Mouse (Mus musculus): ENCODE measurements at regions not wholly inside any gene's neighbourhood (a gene's known extent, or its start where the extent isn't known, plus 50 kb on each side); places are given as distances from the start of the nearest gene placed in this dataset.
A peak's percentile ranks its signal among the peaks of the same experiment; 100 is the strongest.

DNA sequence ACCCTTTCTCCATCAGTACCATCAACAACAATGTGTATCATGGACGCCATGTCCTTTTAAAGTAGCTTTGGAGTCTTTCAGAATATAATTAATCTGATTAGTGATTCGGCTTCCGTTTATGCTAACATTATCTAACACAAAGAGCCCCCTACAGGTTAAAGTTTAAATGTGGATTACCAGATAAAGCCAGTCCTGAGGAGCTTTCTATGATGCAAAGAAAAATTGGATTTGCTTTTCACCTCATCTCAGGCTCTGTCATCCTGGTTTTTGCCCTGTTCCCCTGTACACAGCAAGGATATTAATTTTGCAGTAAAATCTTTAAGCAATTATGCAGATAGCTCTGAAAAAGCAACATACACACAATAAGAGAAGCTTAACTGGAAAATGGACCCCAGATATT, 412.7 kb upstream of the Tbc1d2b start:
- DNase-seq (ENCODE audit: low read depth, low spot score): no peak

GRCm38 (mm10) chr9:90690066-90690465, 419.5 kb upstream of the Tbc1d2b start:
- peak; percentile 53 for DNase-seq (ENCODE audit: low read depth, low spot score)

DNA sequence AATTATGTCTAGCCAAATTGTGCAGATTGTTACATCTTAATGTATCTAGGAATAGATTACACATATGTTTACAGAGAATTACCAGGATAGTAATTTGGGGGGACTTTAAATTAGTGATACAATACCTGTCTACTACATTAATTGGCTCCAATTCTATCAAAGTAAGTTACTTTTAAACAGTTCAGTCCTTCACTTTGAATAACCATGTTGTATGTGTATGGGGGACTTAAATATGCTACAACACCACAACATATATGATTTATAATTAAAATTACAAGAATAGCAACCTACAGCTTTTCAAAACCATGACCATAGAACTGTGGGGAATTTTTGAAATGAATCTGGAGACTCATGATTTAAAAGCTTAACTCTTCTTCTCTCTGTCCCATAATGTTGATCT, 420.5 kb upstream of the Tbc1d2b start:
- DNase-seq (ENCODE audit: low read depth, low spot score): no peak

- DNase-seq (ENCODE audit: low read depth, low spot score): peak; percentile 31
Measured at GRCm38 (mm10) chr9:90691676-90692661, 421.4 kb upstream of the Tbc1d2b start.

DNA sequence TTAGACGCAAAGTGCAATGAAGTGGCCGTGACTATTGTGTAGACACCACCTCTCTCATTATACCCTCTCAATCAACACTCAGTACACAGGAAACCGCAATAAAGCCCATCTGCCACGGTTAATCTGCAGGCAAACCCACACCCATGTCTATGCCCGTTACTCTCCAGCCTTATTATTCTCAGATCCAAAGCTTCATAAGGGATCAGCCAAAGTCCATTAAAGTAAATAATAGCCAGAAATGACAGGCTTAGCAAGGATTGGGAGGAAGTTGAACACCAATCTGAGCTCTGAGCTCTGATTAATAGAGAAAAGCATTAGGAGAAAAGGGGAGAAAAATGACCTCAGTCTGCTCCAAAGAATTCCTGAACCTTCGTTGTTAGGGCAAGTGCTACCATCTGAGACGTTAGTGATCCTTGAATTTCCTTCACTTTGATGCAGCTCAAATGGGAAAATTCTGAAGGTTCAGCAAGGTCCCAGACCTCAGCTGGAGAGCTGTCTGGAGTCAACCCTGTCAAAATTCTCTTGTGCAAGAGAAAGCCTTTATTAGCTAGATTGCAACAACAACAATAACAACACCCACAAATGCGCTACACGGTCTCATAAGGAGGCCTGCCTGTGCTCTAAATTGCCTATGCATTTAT, 422.5 kb upstream of the Tbc1d2b start:
- peak; percentile 48 for DNase-seq (ENCODE audit: low read depth, low spot score)

GRCm38 (mm10) chr9:90694051-90694645, 423.5 kb upstream of the Tbc1d2b start:
- DNase-seq (ENCODE audit: low read depth, low spot score): peak; percentile 55

DNA sequence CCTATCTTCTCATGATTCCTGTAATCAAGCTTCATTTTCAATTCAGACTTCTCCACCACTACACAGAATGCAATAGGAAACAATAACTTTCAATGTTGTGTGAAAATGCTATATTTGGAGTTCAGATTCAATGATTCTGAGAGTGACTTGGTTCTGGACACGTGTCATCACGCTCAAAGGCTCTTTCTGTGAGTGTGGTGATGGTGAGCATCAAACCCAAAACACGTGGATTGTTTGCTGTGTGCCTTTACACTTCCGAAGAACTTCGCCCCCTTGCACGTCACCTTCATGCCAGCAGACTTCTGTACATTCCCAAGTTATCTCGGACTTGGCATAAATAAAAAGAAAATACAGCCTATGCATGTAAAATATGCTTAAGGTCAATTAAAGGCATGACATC, 425.1 kb upstream of the Tbc1d2b start:
- DNase-seq (ENCODE audit: low read depth, low spot score): peak; percentile 54

DNA sequence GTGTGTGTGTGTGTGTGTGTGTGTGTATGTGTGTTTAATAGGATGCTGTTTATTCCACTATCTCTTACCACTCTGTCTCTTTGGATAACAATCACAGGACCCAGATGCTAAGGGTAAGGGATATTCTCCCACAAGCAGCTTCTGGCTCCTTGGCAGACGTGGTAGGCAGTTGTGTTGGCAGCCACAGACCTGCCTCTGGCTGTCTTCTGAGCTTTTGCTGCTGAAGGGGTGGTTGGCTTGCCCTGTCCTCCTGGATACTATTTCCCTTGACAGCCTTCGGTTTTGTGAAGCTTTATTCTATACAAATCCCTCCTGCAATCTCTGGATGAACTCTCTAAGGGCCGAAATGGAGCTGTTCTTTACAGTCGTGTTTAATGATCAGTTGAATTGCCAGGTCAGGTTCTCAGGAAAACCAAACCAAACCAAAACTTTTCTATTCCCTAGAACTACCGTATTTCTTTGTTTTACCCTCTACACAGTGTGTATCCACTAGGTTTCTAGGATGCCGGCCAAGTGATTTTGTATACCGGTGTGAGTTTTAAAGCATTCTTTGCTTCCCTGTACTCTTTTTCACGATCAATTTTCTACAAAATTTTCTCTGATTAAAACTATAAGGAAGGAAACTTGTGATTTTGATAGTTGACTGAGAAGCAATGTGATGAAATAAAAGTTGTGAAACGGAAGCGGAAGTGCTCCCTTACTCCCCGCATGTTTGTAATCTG, 426.8 kb upstream of the Tbc1d2b start:
- DNase-seq (ENCODE audit: low read depth, low spot score): peak; percentile 57

DNA sequence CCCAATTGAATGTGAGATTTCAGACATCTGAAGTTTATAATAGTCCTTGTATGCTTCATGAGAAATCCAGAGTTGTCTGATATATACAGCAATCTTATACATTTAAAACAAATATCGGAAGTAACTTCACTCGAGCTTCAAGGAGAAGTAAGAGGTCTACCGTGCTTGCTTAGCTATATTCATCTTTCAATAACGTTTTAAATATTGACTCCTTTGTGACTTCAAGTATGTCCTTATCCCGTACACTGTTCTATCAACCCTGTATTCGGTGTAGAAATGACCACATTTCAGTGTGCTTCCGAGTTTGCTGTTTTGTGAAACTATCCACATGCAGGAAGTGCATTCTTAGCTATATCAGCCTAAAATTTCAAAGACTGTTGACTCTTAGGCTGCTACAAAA, 427.8 kb upstream of the Tbc1d2b start:
- no peak for DNase-seq (ENCODE audit: low read depth, low spot score)

DNA sequence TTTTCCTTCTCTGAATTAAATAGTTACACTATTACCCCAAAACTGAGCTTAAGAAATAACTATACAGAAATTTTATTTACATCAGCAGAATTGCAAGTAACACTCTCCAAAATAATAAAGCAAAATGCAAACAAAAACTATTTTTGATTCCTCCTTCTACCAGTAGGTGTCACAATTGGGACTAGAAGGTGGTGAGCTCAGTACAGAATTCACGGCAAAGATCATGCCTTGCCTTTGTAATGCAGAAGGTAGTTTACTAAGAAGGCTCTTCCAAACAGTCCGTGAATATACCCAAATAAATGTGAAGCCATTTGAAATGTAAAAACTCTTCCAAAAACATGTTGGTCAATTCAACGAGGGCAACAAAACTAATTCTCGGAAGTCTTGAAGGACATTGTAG, 428.5 kb upstream of the Tbc1d2b start:
- peak; percentile 95 for DNase-seq (ENCODE audit: low read depth, low spot score)

DNA sequence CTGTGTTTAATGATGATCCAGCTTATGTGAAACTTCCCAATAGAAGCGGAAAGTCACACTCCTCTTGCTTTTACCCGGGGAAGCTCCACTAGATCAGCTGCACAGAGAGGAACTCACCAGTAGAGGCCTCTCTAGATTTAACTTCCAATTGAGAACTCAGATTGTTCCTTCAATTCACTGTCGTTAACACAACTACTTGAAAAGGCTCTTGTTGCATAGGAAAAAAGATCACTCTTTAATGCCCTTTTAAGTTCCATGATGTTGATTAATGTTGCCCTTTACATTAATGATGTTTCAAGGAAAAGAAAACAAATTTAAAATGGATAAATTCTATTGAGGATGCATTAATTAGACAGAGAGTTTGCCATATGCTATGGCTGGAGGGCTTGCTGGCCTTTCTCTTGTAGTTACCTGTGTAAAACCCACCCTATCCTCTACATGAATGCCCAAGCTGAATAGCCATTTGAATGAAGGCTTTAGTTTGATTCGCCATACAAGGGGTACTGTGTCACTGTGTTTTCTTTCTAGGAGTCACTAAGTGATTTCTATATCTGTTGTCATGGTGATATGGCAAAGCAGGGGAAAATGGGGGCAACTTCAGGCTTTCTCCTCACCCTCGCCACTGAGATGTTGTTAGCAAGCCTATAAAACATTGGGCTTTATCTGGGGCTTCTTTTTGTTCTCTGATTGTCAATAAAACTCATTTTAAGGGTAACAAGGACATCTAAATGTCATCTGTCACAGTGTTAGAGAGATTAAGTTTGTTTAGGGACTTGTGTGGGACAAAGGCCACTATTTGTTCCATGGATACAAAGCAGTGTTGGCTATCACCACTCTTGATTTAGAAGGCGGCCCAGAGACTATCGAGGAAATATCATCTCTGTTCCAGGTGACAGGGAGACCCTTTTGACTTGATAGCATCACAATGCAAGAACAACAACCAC, 429.9 kb upstream of the Tbc1d2b start:
- peak; percentile 93 for DNase-seq (ENCODE audit: low read depth, low spot score)

- DNase-seq (ENCODE audit: low read depth, low spot score): peak; percentile 53
Measured at GRCm38 (mm10) chr9:90701180-90701765, 430.7 kb upstream of the Tbc1d2b start.

- DNase-seq (ENCODE audit: low read depth, low spot score): peak; percentile 11
Measured at GRCm38 (mm10) chr9:90713685-90714084, 443.1 kb upstream of the Tbc1d2b start.

GRCm38 (mm10) chr9:90731450-90731849, 460.8 kb upstream of the Tbc1d2b start:
- no peak for DNase-seq (ENCODE audit: low read depth, low spot score)

GRCm38 (mm10) chr9:90757175-90757574, 486.6 kb upstream of the Tbc1d2b start:
- DNase-seq (ENCODE audit: low read depth, low spot score): no peak

DNA sequence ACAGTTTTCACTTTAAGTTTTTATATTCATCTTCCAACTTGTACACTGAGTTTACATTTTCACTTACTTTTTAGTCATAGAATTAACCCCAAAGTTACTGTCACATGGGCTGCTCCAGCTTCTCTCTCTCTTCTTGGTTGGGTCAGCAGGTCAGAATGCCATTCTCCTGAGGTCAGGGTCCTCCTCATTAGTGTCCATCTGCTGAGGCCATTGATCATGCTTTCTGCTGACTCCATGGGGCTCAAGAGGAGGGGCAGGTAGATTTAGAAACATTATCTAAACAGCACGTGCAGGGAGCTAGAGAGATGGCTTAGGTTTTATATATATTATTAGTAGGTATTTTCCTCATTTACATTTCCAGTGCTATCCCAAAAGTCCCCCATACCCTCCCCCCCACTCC, 503.7 kb upstream of the Tbc1d2b start:
- no peak for DNase-seq (ENCODE audit: low read depth, low spot score)

DNA sequence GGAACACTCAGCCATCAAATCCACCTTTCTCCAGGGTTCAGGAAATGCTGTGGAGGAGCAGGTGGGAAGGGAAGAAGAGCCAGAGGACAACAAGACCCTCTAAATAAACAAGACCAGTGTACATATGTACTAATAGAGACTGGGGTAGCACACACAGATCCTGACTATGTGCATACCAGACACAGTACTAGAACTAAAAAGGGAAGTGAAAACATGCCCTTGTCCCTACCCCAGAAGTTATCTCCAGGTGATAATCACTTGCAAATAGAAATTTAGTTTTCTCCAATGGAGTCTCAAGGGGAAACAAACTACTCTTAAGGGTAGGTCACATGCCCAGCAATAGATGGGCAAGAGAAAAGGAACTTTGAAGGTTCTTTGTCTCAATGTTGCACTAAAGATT, 518.9 kb upstream of the Tbc1d2b start:
- no peak for DNase-seq (ENCODE audit: low read depth, low spot score)

- DNase-seq (ENCODE audit: low read depth, low spot score): no peak
Measured at GRCm38 (mm10) chr9:90791871-90792270, 521.3 kb upstream of the Tbc1d2b start.

- DNase-seq (ENCODE audit: low read depth, low spot score): peak; percentile 18
Measured at GRCm38 (mm10) chr9:90816844-90817243, 545.4 kb upstream of the Zic4 start.

GRCm38 (mm10) chr9:90823574-90824280, 538.5 kb upstream of the Zic4 start:
- no peak for DNase-seq (ENCODE audit: low read depth, low spot score)

All from brain, adult 2 months (tissue).